Mouse (Mus musculus): Measurements from ENCODE around the gene Ube2u.
A peak's percentile ranks its signal among the peaks of the same experiment; 100 is the strongest.

The Ube2u gene

GRCm38 (mm10) chr4:100553296-100553695 lies 74.6 kb downstream of the Ube2u start:
- no peak for DNase-seq

DNA sequence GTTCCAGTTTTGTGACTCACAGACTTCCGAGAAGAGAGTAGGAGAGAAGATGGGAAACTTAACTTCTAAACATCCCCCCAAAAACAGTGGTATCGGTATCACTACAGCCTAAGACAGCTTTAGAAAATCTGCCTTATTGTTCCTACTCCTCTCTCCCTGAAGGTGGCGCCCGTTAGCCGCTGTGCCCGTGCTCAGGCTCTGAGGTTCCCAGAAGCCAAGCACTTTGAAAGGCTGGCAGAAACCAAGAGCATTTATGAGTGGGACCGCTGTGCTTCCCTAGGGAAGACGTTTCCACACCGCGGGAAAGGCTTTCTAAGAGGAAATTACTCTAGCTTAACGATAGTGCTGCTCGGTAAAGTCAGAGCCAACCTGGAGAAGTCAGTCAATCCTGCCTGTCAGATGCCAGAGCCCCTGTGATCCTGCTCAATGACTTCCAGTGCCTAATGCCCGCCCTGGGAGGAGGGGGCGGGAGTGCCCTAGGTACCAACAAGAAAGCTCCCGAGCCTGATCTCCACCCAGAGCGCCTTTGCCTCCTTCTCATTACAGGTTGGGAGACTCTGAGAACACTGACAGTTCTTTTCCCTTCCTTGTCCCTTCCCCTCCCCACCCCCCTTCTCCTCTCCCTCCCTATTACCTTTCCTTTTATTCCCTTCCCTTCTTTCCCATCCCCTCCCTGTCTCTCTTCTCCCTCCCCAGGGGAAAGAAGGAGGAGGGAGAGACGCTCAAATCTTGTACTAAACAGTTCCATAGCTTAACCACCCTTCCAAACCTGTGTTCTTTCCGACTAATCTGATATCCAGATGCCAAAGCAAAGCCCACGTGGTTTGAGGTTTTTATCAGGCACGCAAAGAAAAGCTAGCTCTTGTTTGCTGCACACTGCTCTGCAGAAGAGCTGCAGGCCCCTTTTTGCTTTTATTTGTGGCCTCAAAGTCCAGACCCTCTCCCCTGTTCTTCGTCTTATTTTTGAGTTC lies 109.9 kb downstream of the Ube2u start:
- peak; percentile 78 for DNase-seq

- DNase-seq, result no peak
Measured at GRCm38 (mm10) chr4:100595771-100596170, 117.1 kb downstream of the Ube2u start.

DNA sequence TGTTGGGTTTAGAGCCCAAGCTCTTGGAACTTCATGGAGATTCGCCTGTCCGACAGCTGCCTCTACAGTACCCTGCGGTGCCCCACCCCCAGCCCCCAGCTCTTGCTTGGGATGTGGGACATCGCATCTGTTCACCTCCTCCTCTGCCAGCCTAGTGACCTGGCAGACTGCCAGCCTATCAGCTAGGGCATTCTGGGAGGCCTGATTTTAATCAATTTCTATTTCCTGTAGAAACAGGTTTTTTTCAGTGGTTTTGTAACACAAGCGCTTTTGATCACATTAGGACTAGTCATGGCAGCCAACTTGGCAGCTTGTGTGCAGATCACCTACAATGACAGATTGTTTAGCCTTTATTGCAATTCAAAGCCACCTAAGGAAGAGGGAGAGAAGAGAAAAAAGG lies 118.0 kb downstream of the Ube2u start:
- DNase-seq, result no peak

GRCm38 (mm10) chr4:100597049-100597448 lies 118.4 kb downstream of the Ube2u start:
- no peak for DNase-seq
